Mouse (Mus musculus) right cerebral cortex, adult 18-20 months (tissue): ENCODE results near the gene Gm26938.

Experiments used
- DNase-seq: peaks from one replicate; pipeline ENCODE4 v3.0.0; 2022; ENCODE audit warnings: mixed read lengths

Gene Gm26938

DNA sequence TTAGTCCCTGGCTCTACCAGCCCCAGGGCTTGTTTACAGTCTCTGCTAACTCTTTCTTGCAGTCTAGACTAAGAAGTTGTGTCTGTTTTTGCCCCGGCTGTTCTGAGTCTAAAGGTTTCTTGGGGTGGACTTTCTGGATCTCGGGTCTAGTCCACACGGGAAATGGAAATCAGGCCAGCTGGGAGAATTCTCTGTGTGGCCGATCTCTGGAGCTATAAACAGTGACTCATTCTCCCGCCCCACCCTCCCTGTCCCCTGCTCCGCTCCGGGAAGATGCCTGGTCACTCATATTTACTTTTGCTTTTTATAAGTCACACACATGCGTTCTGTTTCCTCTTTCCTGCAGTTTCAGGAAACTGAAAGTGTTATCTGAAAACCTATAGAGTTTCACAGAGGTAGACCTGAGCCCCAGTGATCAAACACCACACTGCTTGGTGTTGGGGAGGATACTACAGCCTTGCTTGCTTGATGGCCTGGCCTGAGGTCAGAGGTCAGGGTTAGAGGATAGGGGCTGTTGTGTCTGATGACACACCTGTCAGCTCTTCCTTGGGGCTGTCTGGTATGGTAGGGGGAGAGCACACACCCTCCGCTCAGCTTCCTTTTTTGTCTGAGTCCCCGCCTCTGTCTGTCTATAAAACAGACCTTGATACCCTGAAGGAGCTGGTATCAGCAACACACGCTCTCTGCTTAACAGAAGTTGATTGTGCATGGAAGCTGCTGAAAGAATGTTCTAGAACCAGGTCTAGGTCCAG lies 32.7 kb downstream of the Gm26938 start:
- no peak for DNase-seq

DNA sequence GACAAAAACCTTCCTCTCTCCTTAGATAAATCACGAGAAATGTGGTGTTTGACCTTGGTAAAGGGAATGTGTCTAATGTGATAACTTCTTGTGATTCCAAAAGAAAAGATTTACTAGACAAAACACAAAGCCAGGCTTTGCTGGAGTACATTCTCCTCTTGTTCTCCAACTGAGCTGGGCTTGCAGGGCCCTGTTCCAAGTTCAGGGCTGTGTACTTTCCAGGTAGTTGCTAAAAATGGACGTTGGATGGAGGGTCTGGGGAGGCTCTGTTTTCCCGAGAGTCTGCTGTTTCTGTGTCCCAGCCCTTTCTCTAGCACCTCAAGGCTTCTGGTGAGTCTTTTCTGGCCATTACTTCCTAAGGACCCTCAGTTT lies 33.3 kb downstream of the Gm26938 start:
- no peak for DNase-seq

DNA sequence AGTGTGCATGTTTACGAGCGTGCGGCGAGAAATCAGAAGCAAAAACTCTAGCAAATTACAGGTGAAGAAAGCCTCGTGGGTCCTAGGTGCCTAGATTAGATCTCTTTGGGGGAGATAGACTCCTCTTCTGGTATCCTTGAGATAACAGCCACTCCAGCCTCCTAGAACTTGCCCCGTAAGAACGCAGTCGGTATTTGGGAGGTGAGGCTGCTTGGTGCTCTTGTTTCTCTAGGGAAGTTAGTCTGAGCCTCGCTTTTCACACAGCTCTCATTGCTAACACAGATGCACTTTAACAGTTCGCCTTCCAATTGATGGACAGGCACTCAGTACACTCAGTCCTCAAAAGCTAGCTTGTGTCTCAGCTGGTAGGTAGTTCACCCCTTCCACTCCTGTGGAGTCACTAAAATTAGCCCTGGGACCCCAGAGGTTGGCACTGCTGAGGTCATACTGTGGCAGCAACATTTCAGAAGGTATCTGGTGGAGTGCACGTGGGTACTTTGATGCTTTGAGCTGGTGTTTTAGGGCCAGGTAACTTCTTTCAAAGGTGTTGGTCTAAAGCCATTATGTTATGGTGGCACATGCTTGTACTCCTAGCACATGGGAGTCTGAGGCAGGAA lies 33.9 kb downstream of the Gm26938 start:
- DNase-seq = no peak

DNA sequence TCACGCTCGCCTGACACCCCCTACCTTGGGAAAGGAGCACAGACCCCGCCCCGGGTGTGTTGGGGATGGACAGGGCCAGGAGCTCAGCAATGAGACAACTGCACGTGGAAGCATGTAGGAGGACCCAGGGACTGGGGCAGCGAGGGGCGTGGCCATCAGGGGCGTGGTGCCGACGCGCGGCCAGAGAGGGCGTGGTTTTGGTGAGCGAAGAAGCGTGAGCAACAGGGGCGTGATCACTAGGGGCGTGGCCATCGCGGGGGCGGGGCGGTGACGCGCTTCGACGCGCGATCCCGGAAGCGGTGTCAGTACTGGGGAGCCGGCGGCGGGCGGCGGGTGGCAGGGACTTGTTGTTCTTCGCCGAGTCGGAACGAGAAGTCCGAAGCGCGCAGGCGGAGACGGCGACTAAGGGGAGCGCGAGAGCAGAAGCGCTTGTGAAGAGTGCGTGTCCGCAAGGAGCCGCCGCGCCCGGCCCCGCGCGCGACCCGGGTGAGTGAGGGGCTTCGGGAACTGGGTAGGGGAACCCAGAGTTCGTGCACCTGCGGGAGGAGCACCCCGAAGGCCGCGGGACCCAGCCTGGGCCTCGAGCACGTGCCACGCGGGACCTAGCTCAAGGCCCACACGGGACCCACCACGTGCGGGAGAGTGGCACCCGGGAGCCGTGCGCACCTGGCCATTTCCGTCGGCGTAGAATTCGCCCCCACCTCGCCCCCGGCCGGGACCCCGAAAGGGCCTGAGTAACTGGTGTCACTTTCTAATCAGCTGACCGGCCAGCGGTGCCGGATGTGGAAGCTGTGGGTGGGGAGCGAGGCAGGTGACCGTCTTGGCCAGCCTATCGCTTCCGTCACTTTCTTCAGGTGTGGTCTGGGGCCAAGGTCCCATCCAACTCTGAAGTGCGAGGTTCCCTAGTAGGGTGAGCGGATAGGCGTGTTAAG lies 34.7 kb downstream of the Gm26938 start, which contains the start of gene Mafk:
Mafk (plus strand) TSS at position 287 of the 932 bp plus-strand sequence.
- peak; percentile 95 for DNase-seq

DNA sequence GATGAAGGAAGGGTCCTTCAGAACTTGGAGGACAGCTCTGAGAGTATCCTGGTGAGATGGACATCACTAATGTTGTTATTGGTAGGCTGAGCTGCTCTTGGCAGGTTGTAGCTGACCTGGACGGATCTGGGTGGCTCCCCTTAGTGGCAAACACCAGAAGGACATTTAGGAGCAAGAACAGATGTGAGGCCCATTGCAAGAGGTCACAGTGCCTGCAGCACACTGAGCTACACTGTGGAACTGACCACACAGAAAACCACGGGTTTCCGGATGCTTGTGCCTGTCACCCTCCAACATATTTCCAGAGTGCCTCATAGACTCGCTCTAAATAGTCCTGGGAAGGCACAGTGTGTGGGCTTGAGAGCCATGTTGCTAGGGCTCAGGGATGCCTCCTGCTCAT lies 36.7 kb downstream of the Gm26938 start:
- no peak for DNase-seq

DNA sequence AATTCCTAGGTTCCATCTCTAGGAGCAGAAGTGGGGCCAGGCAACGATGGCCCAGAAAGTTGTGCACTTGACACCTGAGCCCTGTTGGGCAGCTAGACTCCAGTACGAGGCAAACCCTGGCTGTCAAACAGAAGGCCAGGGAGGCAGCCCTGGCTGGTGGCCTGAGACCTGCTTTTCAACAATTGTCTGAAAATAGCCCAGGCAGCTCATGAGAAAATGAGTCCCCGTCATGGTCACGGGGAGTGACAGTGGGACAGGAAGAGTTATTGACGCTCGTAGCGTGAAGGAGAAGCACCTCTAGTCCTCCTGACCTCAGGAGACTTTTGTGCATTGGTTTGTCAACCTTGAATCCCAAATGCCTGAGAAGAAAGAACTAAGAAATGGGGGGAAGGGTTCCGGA lies 44.8 kb downstream of the Gm26938 start:
- no peak for DNase-seq

DNA sequence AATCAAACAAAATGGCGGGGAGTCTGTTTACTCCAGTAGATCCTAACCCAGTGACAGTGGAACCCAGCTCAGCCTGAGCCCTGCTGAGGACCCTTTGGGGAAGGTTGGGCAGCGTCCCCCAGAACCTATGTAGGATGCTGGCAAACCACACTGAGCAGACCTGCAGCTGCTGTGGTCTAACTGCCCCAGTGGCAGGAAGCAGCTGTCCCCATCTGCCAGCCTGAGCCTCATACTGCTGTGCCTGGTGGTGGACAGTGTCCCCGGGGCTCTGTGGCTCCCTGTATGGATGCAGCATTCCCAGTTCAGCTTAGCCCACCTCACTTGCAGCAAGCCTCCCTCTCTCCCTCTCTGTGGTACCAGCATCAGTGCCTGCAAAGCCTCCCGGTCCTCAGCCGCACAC lies 49.2 kb downstream of the Gm26938 start:
- DNase-seq = no peak

DNA sequence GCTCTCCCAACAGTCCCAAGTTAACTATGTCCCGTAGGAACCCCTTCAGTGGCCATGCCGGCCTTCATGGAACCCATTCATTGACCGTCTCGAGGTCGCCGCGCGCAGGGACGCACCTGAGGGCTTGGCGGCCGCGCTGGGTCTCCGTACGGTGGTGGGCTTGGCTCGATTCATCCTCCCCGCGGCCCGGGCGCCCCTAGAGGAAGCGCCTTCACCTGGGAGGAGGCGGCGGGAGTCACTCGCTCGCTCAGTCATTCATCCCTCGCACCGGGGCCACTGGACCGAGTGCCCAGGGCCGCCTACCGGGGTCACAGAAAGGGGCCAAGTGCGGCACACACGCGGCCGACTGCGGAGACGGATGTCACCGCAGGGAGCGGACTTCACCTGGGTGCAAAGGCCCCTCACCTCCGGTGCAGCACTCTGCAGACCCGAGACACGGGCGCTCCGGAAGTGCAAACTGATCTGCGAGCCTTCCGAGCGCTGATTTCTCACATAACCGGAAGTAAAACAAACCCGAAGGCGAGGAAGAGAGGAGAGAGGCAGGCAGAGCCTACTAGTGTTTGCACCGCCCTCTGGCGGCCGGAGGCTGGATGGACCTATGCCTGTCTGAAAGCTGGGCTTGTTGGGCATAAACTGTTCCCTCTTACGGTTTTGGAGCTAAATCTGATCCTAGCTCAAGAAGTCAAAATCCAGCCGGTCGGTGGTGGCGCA lies 50.8 kb downstream of the Gm26938 start, which contains the start of gene Ints1:
Ints1 (minus strand) TSS at position 459 of the 711 bp plus-strand sequence.
- peak; percentile 96 for DNase-seq

DNA sequence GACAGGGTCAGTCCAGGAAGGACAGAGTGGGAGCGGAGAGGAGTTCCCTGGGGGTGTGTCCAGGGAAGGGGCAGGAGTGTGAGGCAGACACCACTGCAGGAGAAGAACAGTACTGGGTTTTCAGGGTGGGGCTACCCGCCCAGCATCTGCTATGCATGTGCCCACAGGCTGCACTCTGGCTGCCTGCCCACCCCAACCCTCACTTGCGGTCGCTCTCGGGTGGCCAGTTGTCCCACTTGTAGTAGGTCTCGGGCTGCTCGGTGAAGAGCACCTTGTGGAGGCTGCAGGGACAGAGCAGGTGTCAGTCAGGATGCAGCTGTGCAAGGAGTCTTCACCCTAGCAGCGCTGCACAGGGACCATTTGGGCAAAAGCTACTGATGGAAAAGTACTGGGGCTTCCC lies 58.0 kb downstream of the Gm26938 start:
- no peak for DNase-seq

DNA sequence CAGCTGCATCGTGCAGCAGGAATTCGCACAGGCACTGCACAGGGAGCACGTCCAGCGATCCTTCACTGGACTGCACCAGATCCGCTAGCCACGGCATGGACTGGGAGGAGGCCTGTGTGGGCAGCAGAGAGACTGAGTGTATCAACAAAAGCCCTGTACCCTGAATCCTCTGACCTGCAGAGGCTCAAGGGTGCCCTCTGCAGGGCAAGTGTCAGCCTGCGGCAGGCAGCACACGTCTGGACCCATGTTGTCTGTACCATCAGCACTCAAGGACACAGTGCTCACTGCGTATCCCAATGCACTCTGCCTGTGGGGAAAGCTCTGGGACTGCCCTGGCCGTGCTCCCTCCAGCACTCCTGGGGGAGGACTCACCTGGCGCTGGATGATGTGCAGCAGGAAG lies 61.9 kb downstream of the Gm26938 start:
- DNase-seq = no peak

DNA sequence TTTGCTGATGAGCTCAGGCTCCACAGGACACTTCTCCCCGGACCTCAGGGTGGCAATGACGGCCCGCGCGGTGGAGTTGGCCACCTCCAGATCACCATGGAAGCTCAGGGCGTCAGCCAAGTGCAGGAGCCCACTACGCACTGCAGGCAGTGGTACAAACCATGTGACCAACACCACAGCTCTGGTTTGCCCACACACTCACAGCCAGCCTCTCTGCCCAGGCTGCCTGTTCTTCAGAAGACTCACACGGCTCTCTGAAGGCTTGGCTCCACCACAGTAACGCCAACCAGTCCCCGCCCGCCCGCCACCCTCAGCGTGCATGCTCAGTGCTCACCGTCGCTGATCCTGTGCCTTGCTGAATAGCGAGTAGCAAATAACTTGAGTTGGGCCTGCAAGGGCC lies 68.1 kb downstream of the Gm26938 start:
- DNase-seq = peak; percentile 86
